Mouse (Mus musculus): ENCODE results near the gene Prom1. TPM values are rescaled to one million over a fixed set of nuclear protein-coding genes. Genes with fewer than 3 reads are reported as not detected.

The Prom1 gene
- polyA plus RNA-seq, 1 experiment from 2014 or later: 101 TPM

- Histone ChIP-seq H3K27me3 (ENCODE audit: insufficient read depth, low read length) (no peaks in the 10 kb centered on the region), H3K4me3 (replicated peaks; ENCODE audit: low read depth, low read length) (no peak overlapping the region), H3K9me3 (replicated peaks; ENCODE audit: low read length) (no peaks in the 10 kb centered on the region), H3K4me2 (ENCODE audit: low read length) (no peak overlapping the region), H3K9ac (ENCODE audit: low read depth, low read length) (no peak overlapping the region), H3K4me1 (replicated peaks; ENCODE audit: insufficient read depth, low read length) (no peaks in the 10 kb centered on the region), H3K36me3 (ENCODE audit: insufficient read depth, low read length) (no peaks in the 10 kb centered on the region), H3K27ac (peak overlapping the region; percentile 25; the same call in 1 of the 2 replicates)
- ATAC-seq (replicated peaks; ENCODE audit: low FRiP score, low read depth) (no peak), DNase-seq (ENCODE audit: low spot score) (no peak)
- no peak for TF ChIP-seq CTCF (IDR thresholded peaks at IDR 0.05; ENCODE audit: low read depth)
- WGBS: 77% methylated on average over 3 of the region's 3 CpGs
These were observed 60.8 kb downstream of the Prom1 start for GRCm38 (mm10) chr5:44041056-44041455.

DNA sequence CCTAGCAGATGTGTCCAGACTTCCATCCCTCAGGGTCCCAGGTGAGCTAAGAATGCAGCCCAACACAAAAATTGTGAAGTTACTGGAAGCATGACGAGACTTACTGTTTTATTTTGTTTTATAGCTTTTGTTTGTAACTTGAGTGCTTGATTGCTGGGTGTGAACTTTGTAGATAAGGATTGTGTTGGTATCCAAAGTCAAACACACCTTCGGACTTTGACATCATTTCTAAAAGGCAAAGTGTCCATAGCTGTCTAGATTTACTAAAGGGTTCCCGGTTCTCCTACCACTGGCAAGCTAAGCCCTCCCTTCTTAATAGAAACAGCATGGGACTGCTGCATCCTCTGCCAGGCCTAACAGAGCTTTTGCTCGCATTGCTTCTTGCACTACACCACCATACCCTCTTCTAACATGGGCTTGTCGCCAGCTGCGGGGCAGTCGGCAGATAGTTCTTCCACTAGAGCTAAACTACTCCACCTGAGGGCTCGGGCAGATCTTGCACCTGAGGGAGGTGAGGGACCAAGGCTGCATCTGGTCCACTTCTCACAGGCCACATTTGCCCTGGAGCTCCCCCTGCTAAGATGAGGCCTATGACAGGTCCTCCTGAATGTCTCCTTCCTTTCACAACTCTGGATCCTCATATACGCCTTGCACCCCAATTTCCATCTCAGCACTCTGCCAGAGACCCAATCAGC lies 103.4 kb downstream of the Prom1 start:
- WGBS: 86% methylated on average over 9 of the region's 9 CpGs
- Histone ChIP-seq H3K4me3 (replicated peaks; ENCODE audit: low read depth, low read length) (no peak overlapping the region), H3K36me3 (ENCODE audit: insufficient read depth, low read length) (0 out of 2 replicates have a peak, but pooled peaks cover 8% of the 10 kb centered on the region), H3K4me1 (replicated peaks; ENCODE audit: insufficient read depth, low read length) (no peaks in the 10 kb centered on the region), H3K27me3 (ENCODE audit: insufficient read depth, low read length) (no peaks in the 10 kb centered on the region), H3K27ac (no peak overlapping the region), H3K9ac (ENCODE audit: low read depth, low read length) (no peak overlapping the region), H3K4me2 (ENCODE audit: low read length) (no peak overlapping the region), H3K9me3 (replicated peaks; ENCODE audit: low read length) (no peaks in the 10 kb centered on the region)
- ATAC-seq (replicated peaks; ENCODE audit: low FRiP score, low read depth): no peak
- DNase-seq (ENCODE audit: low spot score): no peak
- TF ChIP-seq CTCF (IDR thresholded peaks at IDR 0.05; ENCODE audit: low read depth): no peak

DNA sequence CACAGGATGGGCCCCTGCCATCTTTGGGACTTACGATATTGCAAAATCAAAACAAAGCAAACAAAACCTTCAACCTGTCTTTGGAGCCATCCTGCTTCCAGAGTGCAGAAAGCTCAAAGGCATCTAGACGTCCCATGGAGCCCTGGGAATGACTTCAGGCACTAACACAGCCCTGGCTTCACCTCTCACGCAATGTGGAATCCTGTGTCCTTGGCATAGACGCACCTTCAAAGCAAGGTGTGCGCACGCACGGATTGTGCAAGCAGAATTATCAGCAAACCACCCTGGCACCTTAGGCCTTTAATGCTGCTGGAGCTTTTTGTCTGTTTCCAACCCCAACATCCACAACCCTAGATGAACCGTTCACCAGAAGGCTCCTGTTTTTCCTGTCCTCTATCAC lies 104.2 kb downstream of the Prom1 start:
- Histone ChIP-seq H3K4me2 (ENCODE audit: low read length) (no peak overlapping the region), H3K9me3 (replicated peaks; ENCODE audit: low read length) (no peaks in the 10 kb centered on the region), H3K4me3 (replicated peaks; ENCODE audit: low read depth, low read length) (no peak overlapping the region), H3K9ac (ENCODE audit: low read depth, low read length) (no peak overlapping the region), H3K36me3 (ENCODE audit: insufficient read depth, low read length) (0 out of 2 replicates have a peak, but pooled peaks cover 8% of the 10 kb centered on the region), H3K4me1 (replicated peaks; ENCODE audit: insufficient read depth, low read length) (no peaks in the 10 kb centered on the region), H3K27me3 (ENCODE audit: insufficient read depth, low read length) (no peaks in the 10 kb centered on the region), H3K27ac (no peak overlapping the region)
- TF ChIP-seq CTCF (IDR thresholded peaks at IDR 0.05; ENCODE audit: low read depth): no peak
- WGBS: 91% methylated on average over 8 of the region's 8 CpGs
- no peak for ATAC-seq (replicated peaks; ENCODE audit: low FRiP score, low read depth)
- DNase-seq (ENCODE audit: low spot score): no peak

DNA sequence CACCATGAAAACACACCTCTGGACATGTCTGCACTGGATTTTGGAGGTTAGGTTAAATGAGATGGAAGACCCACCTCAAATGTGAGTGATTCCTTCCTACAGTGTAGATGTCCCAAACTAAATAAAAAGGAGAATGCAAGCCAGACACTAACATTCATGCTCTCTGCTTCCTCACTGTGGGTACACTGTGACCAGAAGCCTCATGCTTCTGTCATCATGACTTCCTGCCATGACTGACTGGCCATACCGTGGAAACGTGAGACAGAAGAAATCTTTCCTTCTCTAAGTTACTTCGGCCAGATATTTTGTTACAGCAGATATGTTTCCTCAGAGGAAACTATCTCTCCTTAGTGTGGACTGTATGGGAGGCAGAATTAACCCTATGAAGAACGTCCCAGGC lies 105.7 kb downstream of the Prom1 start:
- DNase-seq (ENCODE audit: low spot score) (no peak), ATAC-seq (replicated peaks; ENCODE audit: low FRiP score, low read depth) (no peak)
- H3K9me3 ChIP-seq (replicated peaks; ENCODE audit: low read length): no peaks in the 10 kb centered on the region
- no peaks in the 10 kb centered on the region for H3K4me1 ChIP-seq (replicated peaks; ENCODE audit: insufficient read depth, low read length)
- H3K4me3 ChIP-seq (replicated peaks; ENCODE audit: low read depth, low read length): no peak overlapping the region
- no peak overlapping the region for H3K4me2 ChIP-seq (ENCODE audit: low read length)
- H3K27ac ChIP-seq: no peak overlapping the region
- WGBS: 38% methylated on average over 4 of the region's 4 CpGs
- H3K36me3 ChIP-seq (ENCODE audit: insufficient read depth, low read length): 0 out of 2 replicates have a peak, but pooled peaks cover 3% of the 10 kb centered on the region
- TF ChIP-seq CTCF (IDR thresholded peaks at IDR 0.05; ENCODE audit: low read depth): no peak
- no peak overlapping the region for H3K9ac ChIP-seq (ENCODE audit: low read depth, low read length)
- no peaks in the 10 kb centered on the region for H3K27me3 ChIP-seq (ENCODE audit: insufficient read depth, low read length)

DNA sequence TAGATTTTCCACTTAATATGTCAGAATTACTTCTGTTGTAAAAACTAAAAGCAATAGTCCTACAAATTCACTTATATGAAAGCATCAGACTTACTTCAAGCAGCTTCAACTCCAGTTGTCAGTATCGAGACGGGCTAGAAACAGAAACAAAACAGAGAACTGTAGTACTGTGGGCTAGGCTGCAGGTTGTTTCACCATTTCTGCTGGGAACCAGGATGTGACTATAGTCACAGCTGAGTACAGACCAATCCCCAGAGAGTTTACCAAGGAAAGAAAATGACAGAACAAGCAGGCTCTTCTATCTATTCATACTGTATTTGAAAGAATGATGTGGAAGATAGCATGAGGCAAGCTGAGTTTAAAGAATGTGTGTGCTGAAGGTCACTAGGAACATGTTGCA lies 106.9 kb downstream of the Prom1 start:
- H3K36me3 ChIP-seq (ENCODE audit: insufficient read depth, low read length): no peaks in the 10 kb centered on the region
- H3K4me1 ChIP-seq (replicated peaks; ENCODE audit: insufficient read depth, low read length): no peaks in the 10 kb centered on the region
- WGBS: 92% methylated on average over 2 of the region's 2 CpGs

GRCm38 (mm10) chr5:43990316-43990715 lies 111.5 kb downstream of the Prom1 start:
- Histone ChIP-seq H3K4me1 (replicated peaks; ENCODE audit: insufficient read depth, low read length) (no peaks in the 10 kb centered on the region), H3K27me3 (ENCODE audit: insufficient read depth, low read length) (no peaks in the 10 kb centered on the region), H3K36me3 (ENCODE audit: insufficient read depth, low read length) (no peaks in the 10 kb centered on the region), H3K4me3 (replicated peaks; ENCODE audit: low read depth, low read length) (no peak overlapping the region), H3K27ac (no peak overlapping the region), H3K9me3 (replicated peaks; ENCODE audit: low read length) (no peaks in the 10 kb centered on the region), H3K4me2 (ENCODE audit: low read length) (no peak overlapping the region), H3K9ac (ENCODE audit: low read depth, low read length) (no peak overlapping the region)
- TF ChIP-seq CTCF (IDR thresholded peaks at IDR 0.05; ENCODE audit: low read depth): peak; percentile 93
- DNase-seq (ENCODE audit: low spot score) (peak; percentile 67), ATAC-seq (replicated peaks; ENCODE audit: low FRiP score, low read depth) (no peak)
- 54% methylated on average over 6 of the region's 6 CpGs for WGBS

More for the DNA sequence above, 106.9 kb downstream of the Prom1 start:
- TF ChIP-seq CTCF (IDR thresholded peaks at IDR 0.05; ENCODE audit: low read depth): no peak
- H3K9me3 ChIP-seq (replicated peaks; ENCODE audit: low read length): no peaks in the 10 kb centered on the region
- DNase-seq (ENCODE audit: low spot score): no peak
- no peak overlapping the region for H3K4me2 ChIP-seq (ENCODE audit: low read length)
- H3K9ac ChIP-seq (ENCODE audit: low read depth, low read length): no peak overlapping the region
- H3K27me3 ChIP-seq (ENCODE audit: insufficient read depth, low read length): no peaks in the 10 kb centered on the region
- H3K27ac ChIP-seq: no peak overlapping the region
- ATAC-seq (replicated peaks; ENCODE audit: low FRiP score, low read depth): no peak
- no peak overlapping the region for H3K4me3 ChIP-seq (replicated peaks; ENCODE audit: low read depth, low read length)
